Mouse (Mus musculus): ENCODE results near the gene Dus2. TPM values are rescaled to one million over a fixed set of nuclear protein-coding genes. Genes with fewer than 3 reads are reported as not detected.
A peak's percentile ranks its signal among the peaks of the same experiment; 100 is the strongest.

The Dus2 gene
- total RNA-seq, 2 experiments from 2014 or later = 9.7 to 10.0 TPM

DNA sequence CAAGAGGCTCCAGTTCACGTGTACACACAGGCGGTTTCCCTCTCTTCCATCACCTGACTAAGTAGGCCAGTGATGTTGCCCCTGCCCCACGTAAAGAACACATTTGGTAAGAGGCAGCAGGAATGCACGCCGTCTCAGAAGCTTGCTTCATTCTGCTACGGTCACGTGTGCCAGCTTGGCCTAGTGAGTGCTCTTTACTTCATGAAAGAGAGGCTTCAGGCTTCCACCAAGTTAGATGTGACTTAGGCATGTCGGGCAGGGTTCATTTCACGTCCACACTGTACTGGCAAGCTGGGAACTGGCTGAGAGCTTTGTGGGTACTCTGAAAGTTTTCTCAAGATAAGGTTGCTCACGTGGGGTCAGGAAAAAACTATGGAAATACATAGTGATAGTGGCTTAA is 47.6 kb downstream of the Dus2 start:
- no peak for DNase-seq
- intact Hi-C loops (cut with DNase I) = no loop called here

DNA sequence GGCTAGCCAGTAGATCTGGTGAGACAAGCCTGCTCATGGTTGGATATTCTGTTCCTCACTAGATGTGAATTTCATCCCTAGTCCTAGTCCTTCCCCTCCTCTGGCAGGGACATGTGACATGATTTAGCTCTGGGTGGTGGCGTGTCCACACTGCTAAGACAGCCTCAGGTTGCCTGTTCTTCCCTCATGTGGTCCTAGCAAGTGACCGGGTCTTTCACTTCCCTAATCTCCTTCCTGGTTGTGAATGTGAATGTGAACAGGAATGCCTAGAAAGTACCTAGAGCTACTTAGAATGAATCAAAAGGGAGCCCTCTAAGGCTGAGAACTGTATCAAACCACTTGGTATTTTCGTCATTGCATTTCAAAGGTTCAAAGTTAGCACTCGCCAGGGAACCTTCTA is 48.5 kb downstream of the Dus2 start:
- intact Hi-C loops (cut with DNase I) = no loop called here
- DNase-seq = no peak

GRCm38 (mm10) chr8:106040218-106040617 is 49.1 kb downstream of the Dus2 start:
- no peak for DNase-seq
- intact Hi-C loops (cut with DNase I) = no loop called here

DNA sequence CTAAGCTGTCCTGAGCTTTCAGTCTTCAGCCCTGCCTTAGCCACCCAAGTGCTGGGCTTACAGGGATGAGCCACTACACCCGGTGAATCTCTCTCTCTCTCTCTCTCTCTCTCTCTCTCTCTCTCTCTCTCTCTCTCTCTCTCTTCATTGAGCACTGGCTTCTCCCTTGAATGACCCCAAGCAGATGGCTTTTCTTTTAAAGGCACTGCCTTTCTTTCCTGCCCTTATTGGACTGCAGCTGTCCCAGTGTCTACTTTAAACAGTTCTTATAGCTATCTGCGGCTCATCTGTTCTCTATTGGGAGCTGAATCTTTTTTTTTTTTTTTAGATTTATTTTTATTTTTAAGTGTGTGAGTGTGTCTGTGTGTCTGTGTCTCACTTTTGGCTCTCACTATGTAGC is 51.9 kb downstream of the Dus2 start:
- DNase-seq = no peak
- intact Hi-C loops (cut with DNase I) = no loop called here

DNA sequence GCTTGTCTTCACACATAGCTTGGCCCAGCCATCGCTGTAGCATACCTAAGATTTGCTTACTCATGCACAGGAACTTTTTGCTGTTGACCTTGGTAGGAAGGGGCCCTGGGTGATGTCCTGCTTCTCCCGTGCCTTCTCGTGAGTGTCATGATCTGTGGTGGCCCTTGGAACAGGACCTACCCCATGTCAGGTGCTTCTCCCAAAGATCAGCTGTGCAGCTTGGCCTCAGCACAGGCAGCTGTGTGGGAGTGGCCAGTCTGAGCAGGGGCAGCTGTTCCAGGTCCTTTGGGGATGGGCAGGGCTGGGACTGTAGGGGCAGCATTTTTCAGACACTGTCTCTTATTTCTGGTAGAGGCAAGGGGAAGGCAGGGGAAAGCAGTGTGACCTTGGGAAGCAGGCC is 53.0 kb downstream of the Dus2 start:
- intact Hi-C loops (cut with DNase I) = no loop called here
- DNase-seq = peak; percentile 29 to 47

DNA sequence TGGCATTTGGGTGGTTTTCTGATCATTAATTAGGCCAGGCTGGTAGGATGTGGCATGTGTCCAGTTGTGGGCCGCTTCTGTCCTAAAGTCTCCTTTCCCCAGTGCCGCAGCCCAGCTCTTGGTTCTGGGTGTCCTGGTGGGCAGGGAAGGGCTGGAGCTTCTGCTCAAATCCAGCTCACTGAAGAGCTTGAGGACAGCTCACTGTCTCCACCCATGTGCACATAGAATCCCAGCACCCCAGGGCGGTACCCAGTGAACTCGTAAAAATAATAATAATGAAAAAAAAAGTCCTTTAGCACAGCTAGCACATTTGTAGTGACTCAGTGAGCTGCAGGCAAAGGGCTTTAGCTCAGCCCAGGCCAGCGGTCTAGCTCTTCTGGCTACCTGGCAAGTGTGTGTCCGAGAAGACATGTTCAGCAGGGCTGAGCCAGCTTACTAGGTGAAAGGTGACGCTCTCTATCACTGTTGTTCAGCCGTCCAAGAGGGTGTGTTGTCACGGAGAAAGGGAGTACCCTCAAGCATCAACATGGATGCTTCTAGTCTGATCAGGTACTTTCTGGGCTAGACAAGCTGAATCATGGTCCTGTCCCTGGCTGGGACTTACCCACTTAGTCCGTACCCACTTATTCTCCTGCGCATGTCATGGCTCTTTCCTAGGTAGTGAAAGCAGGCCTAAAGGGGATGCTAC is 55.9 kb downstream of the Dus2 start:
- intact Hi-C loops (cut with DNase I) = no loop called here
- DNase-seq = no peak

GRCm38 (mm10) chr8:106047854-106048630 is 56.9 kb downstream of the Dus2 start:
- intact Hi-C loops (cut with DNase I) = no loop called here
- no peak for DNase-seq

- intact Hi-C loops (cut with DNase I) = no loop called here
- no peak for DNase-seq
Observed at GRCm38 (mm10) chr8:106049840-106050239, 58.7 kb downstream of the Dus2 start.

DNA sequence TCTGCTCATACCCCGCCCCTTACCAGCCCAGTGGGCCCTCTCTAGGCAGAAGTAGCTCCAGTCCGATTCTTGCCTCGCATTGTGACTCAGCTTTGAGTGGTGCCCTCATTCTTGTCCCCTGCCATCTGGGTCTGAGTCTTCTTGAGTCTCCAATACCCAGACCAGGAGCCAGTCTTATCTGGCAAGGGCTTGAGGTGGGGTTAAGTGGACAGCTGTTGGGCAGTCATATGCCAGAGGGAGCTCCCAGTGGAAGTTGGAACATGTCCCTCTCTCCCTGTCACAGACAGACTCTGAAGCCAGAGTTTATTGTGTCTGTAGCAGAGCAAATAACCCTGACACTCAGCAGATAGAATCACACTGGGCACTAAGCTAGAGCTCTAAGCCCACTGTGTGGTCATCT is 59.9 kb downstream of the Dus2 start:
- DNase-seq = no peak
- intact Hi-C loops (cut with DNase I) = no loop called here

- intact Hi-C loops (cut with DNase I) = no loop called here
- DNase-seq = no peak
Observed at GRCm38 (mm10) chr8:106052510-106053089, 61.5 kb downstream of the Dus2 start.

- DNase-seq = no peak
- intact Hi-C loops (cut with DNase I) = no loop called here
Observed at GRCm38 (mm10) chr8:106054190-106054811, 63.2 kb downstream of the Dus2 start.

- intact Hi-C loops (cut with DNase I) = no loop called here
- no peak for DNase-seq
Observed at GRCm38 (mm10) chr8:106055038-106055437, 63.9 kb downstream of the Dus2 start.

DNA sequence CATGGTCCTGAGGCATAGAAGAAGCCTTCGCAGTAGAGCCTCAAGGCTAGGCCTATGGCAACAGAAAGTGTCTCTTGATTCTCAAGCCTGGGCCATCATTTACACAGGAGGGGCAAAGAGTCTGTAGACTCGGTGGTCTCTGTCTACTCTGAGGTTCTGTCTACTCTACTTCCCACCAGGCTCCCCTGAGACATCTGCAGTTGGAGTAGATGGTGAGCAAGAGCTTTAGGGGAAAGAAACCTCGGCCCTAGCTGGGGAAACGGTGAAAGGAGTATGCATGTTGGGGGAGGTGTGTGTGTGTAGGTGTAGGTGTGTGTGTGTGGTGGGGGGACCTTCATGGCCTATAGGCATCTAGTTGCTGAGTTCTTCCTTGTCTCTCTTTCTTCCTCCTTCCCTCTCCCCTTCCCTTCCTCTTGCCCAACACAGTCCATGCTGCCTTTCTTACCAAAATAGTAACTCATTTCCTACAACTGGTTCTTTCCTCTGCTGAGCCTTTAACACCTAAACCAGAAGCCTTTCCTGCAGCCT is 65.4 kb downstream of the Dus2 start:
- no peak for DNase-seq
- intact Hi-C loops (cut with DNase I) = no loop called here

- intact Hi-C loops (cut with DNase I) = no loop called here
- DNase-seq = peak; percentile 88 to 94
Observed at GRCm38 (mm10) chr8:106058731-106059612, 67.8 kb downstream of the Dus2 start, which contains the start of gene Nfatc3. Gene Nfatc3, plus strand, starts transcription at chr8:106058840.

DNA sequence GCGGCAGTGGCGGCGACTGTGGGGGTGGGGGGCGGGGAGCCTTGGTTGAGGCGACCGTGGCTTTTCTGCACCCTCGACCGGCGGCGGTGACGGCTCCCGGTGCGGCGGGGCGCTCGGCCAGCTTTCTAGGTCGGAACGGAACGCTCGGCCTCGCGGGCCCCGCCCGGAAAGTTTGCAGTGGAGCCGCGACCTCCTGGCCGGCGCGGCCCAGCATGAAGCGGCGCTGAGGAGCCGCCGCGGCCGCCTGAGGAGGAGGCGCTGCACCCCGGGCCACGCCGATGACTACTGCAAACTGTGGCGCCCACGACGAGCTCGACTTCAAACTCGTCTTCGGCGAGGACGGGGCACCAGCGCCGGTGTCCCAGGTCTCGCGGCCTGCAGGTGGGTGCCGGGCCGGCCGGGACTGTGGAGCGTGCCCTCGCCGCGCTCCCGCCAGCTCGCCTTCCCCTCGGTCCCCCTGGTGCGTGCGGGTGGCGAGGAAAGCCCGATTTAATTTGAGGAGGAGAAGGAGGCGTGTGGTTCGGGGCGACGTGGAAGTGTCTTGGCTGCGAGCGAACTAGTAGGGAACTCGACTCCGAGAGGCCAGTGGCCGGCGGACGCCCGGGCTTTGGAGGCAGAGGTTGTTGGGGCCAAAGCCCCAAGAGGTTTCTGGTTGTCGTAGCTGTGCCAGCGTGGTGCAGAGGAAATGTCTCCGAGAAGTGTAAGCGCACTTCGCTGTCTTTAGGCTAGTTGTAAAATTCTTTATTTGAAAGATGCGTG is 68.7 kb downstream of the Dus2 start:
- peak in 1 of 2 experiments; percentile 49 for DNase-seq
- intact Hi-C loops (cut with DNase I) = no loop called here

DNA sequence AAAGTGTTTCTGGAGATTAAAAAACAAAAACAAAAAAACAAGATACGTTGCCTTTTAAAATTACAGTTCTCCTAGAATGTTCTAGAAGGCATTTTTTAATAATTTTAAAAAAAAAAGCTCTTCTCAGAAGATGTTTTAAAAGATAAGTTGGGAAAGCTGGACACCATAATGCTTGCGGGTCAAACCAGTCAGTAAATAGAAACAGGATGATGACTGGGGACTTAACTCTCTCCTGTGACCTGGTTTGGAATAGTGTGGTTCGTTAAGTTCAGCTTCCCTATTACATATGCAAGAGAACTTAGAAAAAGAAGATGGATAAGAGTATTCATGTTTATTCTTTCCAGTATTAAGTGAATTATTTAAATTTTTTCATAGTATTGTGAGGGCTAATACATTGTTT is 69.4 kb downstream of the Dus2 start:
- no peak for DNase-seq
- intact Hi-C loops (cut with DNase I) = no loop called here

GRCm38 (mm10) chr8:106061686-106062085 is 70.5 kb downstream of the Dus2 start:
- intact Hi-C loops (cut with DNase I) = no loop called here
- no peak for DNase-seq

- DNase-seq = no peak
- intact Hi-C loops (cut with DNase I) = no loop called here
Observed at GRCm38 (mm10) chr8:106063046-106063445, 71.9 kb downstream of the Dus2 start.

DNA sequence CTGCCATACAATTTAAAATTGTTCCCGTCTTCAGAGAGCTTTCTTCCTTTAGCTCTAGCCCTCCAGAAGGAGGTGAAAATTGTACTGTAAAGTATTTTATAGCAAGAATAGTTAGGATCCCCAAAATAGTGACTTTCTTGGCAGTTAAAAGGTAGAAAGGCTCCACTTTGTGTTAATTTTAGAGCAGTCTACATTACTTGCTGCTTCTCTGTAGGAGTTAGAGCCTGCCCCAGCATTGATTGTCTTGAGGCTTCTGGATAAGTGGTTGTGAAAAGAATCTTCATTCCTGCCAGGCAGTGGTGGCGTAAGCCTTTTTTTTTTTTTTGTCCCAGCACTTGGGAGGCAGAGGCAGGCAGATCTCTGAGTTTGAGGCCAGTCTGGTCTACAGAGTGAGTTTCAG is 75.6 kb downstream of the Dus2 start:
- intact Hi-C loops (cut with DNase I) = no loop called here
- DNase-seq = no peak

Data from gastrocnemius, postnatal 36 days (tissue).